Mouse (Mus musculus) spleen, adult 10 weeks (tissue): ENCODE data around the gene Fitm2. TPM values are rescaled to one million over a fixed set of nuclear protein-coding genes. Genes with fewer than 3 reads are reported as not detected.

Source experiments
- polyA plus RNA-seq: library from polyadenylated mRNA; stranded (reverse); fragments of 350-450 nt; fragmentation: Illumina TruSeq; extraction: RNeasy Lipid Tissue Mini Kit (QIAGEN cat#74804); gene quantifications from one replicate; pipeline ENCODE4 v1.2.3, GENCODE M21; 2015; ENCODE audit warnings: low replicate concordance; ENCODE audit not compliant: insufficient read depth

The Fitm2 gene
- polyA plus RNA-seq = 5.3 TPM

GRCm38 (mm10) chr2:163472466-163472851, at the start of gene Fitm2:
Gene Fitm2, minus strand, starts transcription at chr2:163472629.

GRCm38 (mm10) chr2:163506300-163507004, 34.0 kb upstream of the Fitm2 start, which contains the start of gene Hnf4a:
Gene Hnf4a, plus strand, starts transcription at chr2:163506808.

DNA sequence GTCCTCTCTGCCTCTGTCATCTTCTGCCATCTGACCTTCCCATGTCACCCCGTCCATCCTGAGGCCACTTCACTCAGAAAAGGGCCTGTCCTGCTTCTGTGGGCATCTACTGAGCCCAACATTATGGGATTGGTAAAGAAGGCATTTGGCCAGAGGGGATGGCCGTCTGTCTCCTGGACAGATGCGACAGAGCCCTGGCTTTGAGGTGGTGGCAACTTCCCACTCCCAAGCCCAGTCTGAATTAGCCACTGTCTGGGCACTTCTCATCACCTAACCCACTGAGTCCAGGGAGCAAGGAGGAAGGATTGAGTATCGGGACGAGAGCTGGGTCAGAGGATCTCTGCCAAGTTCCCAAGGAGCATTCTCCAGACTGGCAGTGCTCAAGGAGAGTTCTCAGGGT, 19.6 kb upstream of the Fitm2 start, which contains the start of gene R3hdml:
R3hdml (plus strand) TSS at position 301 of the 400 bp plus-strand sequence.

DNA sequence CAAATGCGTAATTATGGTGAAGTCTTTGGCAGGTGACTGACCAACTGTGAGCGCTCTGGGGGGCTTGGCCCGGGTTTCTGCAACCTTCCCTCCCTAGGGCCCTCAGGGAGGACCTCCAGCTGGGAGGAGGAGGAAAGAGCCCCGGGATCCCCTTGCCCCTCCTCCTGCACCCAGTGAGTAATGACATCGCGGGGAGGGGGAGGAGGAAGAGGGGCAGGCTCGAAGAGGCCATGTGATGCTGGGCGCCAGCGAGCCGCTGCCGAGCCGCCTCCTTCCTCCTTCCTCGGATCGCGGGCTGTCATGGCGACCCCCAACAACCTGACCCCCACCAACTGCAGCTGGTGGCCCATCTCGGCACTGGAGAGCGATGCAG, 34.2 kb downstream of the Fitm2 start, which contains the start of gene Gdap1l1:
Gdap1l1 (plus strand) TSS at position 231 of the 373 bp plus-strand sequence.

DNA sequence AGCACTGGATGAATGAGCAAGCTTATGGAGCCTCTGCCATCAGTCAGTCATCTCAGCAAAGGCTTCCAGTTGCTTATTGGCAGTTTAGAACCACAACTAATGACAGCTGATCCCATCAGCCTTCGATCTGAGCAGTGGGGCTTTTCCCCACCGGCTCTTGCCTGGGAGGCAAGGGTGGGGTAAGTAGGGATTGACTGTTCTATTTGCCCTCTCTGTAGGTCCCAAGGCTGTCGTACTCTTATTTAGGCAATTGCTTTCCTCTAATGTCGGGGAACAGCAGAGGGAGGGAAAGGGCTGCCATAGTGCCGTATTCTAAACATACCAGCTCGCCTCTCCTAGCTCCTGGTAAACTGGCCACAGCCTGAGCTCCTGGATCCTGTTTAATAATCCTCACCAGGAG, 47.8 kb downstream of the Fitm2 start, which contains the start of gene Oser1:
Oser1 (minus strand) TSS at position 101 of the 400 bp plus-strand sequence.

Other genes with a start within 250 kb of the Fitm2 start
- gene Jph2, start 74.6 kb downstream of the Fitm2 start, polyA plus RNA-seq = 1.0 TPM
- 74.7 TPM for gene Oser1, start 47.9 kb downstream of the Fitm2 start, polyA plus RNA-seq
- not detected for gene Gdap1l1, start 34.2 kb downstream of the Fitm2 start, polyA plus RNA-seq
- not detected for gene R3hdml, start 19.7 kb upstream of the Fitm2 start, polyA plus RNA-seq
- not detected for gene Hnf4a, start 34.2 kb upstream of the Fitm2 start, polyA plus RNA-seq
- gene Ttpal, start 129.7 kb upstream of the Fitm2 start, polyA plus RNA-seq = 119 TPM
- gene Serinc3, start 172.5 kb upstream of the Fitm2 start, polyA plus RNA-seq = 1,018 TPM
- gene Pkig, start 185.8 kb upstream of the Fitm2 start, polyA plus RNA-seq = 56.6 TPM